Mouse (Mus musculus): ENCODE data around the gene Camk2d.

Gene Camk2d

DNA sequence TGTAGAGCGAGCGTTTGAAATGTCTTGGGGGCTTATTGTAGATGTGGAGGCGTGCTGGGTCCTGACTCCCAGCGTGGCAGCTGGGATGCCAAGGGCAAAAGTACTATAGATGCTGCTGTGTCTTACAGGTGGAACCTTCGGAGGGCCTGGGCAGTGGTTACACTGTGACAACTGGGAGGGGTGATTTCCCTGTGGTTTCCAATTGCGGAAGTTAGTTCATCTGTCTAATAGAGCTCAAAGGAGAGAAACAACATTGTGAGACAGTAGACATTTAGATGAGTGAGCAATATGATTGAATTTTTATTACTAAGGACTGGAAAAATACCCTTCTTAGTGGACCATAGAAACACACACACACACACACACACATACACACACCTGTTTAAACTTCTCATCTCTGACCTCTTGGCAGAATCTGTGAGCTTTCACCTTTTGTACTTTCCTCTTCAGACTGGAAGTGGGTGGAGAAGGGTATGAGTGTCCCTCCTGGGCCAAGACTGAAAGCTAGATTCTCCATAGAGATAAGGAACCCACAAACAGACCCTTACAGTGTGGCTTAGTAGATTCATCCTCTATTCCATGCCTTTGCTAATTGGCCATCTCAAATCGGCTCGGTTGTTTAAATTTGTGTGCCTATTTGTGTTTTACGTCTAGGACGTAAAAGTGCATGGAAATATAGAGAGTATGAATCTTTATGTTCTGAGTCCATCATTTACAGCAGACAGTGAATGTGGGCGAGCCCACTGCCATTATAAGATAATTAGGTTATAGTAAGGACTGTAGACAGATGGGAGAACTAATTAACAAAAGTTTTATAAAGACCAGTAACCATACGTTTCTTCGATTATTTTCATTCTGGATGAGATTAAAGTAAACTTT lies 94.8 kb downstream of the Camk2d start:
- DNase-seq (ENCODE audit: low read depth, low spot score) = no peak

DNA sequence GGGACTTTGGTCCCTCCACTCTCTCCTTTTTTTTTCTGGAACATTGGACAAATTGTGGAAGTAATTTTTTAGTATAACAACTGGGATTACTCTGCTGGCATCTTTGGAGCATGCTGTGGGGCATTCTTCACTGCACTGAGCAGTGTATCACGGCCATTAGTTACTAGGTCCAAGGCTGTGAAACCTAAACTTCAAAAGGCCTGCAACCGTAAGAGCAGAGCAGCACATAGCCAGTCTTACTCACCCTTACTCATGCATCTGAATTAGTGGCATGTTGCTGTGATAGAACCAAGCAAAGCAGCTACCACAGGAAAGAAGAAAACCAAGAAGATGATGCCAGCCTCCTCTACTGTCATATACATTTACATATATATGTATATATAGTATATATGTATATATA lies 95.5 kb downstream of the Camk2d start:
- DNase-seq (ENCODE audit: low read depth, low spot score) = no peak

DNA sequence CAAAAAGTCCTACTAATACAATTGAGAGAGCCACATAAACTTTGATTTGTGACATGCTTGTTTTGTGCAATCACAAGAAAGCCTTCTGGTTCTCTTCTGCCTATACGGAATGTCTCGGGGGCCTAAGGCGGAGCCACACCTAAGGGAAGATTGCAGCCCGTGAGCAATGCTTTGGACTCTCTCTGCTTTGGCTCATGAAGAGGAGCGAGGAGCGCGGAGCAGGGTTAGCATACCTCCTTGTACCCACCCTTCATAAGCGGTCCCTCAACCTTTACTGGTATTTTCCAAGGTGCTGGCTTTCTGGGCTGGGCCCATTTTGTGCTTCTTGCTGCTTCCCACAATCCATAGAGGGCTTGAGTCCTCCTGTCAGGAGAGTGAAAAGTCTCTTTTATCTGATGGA lies 96.7 kb downstream of the Camk2d start:
- peak; percentile 4 for DNase-seq (ENCODE audit: low read depth, low spot score)

DNA sequence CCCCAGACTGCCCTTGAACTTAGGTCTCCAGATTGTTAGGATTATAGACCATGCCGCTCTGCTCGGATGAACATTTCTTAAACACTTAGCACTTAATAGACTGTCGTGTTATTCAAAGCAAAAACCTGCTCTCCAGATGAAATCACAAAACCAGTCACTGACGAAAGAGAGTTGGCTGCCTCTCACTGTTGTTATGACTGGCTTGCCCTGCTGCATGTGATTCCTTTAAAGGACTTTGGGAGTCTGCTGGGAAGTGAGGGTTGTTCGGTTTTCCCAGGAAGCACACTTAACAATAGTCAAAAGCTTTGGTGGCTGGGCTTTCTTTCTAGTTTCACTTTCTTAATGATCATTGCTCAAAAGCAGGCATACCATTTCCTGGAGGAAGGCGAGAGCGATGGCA lies 97.2 kb downstream of the Camk2d start:
- DNase-seq (ENCODE audit: low read depth, low spot score) = no peak

DNA sequence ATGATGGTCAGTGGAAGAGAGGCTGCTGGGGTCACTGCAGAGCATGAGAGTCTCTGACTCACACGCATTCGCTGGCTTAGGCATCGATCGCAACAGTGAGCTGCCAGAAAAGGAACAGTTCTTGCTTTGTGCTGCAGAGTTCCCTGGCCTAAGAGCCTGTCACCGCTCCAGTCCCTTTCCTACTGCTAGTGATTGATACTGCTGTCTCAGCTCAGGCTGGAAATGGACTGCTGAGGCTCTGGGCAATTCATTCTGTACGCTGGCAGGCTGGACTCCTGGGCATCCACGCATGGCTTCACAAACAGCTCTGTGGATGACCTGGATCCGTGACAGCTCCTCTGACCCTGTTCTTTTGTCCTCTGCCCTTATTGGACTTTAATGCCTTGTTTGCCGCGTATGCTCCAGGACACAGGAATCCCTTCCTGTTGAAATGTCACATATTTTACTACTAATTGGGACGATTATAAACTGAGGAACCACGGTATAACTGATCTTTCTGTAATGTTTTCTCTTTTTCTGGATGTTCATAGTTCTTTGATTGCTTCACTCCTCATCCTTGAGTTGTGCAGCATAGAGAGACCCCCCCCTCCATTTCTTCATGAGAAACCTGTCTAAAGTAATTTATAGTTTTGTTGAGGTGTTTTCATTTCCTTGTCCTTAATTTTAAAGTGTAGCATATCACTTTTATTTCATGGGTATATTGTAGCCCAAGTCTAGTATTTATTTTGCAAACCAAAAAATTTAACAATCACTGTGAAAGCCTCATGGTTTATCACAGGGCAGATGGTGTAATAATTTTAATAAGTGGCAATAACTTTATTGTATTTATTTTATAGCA lies 99.6 kb downstream of the Camk2d start:
- no peak for DNase-seq (ENCODE audit: low read depth, low spot score)

DNA sequence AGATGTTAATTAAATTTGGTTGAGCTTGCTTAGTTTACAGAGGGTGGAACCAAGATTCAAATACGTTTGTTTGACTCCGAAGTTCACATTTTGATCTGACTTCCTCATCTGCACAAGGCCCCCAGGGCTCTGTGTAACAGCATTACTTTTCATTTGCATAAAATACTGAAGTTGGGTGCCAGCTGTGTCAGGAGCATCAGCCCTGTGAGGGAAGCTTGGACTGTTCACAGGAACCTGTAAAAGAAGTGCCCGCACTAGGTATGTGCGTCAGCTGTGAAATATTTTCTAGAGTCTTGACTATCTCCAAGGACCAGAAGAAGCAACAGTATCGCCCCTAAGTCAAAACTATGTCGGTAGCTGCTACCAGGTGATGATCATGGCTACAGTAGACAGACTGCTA lies 100.5 kb downstream of the Camk2d start:
- no peak for DNase-seq (ENCODE audit: low read depth, low spot score)

DNA sequence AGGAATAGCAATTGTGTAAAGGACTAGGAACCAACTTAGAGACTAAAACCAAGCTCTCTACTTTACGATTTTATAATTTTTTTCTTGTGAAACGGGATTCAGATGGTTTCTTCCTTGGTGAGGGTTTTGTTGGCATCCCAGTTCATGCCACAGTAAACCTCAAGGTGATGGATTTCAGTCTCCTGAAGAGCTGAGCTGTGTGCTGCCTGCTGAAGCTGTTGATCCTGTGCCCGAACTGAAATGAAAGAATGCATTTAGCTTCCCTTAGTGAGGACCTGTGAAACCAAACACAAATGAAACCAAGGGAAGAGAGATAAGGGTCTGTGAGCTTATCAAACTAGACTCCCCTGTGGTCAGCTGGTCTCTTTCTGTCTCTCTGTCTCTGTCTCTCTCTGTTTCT lies 103.6 kb downstream of the Camk2d start:
- no peak for DNase-seq (ENCODE audit: low read depth, low spot score)

DNA sequence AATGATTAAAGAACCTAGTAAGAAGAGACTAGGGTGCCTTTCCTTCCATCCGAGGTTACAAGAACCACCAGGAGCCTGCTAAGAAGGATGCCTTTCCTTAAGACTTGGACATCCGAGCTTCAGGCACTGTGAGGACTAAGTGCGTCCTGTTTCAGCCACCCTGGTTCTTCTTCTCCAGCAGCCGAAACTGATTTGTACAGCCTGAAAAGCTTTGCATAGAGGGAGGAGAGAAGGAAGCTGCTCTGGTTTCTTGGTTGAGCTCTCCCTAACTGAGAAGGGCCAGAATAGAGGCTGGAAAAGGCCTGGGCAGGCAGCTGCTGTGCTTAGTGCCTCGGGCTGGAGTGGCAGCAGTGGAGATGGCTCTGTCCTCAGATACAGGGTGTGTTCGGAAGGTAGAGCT lies 105.0 kb downstream of the Camk2d start:
- no peak for DNase-seq (ENCODE audit: low read depth, low spot score)

DNA sequence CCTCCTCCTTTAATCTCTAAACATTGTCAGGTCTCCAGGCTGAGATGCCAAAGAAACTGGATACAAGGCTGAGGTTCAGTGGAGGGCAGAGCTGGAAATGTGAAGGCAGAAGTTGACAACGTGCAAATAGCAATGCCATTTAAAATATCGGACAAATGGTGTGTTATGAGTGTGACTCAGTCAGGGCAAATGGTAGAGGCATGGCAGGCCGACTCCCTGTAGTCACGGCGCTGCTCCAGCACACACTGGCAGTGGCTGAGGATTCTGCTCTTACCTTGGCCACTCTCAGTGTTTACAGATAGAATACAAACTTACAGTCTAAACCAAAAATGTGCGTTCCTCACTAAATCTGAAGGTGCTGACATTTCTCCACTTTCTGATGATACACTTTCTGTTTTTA lies 105.5 kb downstream of the Camk2d start:
- DNase-seq (ENCODE audit: low read depth, low spot score) = no peak

DNA sequence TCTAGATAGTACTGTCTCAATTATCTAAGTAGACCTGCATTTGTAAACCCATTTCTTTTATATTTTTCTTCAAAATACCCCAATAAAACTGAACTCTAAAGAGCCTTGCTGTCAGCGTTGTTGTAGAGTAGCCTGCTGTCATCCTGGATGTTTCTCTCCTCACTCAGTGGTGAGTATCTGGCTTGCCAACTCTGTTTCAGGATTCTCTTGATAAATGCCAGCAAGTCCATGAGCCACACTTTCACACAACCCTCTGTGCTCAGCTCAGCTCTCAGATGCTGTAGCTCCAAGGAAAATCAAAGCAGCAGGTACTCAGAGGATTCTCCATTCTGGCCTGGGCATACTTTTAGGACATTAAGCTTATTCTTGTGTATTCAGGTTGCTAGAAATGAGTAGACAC lies 109.4 kb downstream of the Camk2d start:
- DNase-seq (ENCODE audit: low read depth, low spot score) = no peak

DNA sequence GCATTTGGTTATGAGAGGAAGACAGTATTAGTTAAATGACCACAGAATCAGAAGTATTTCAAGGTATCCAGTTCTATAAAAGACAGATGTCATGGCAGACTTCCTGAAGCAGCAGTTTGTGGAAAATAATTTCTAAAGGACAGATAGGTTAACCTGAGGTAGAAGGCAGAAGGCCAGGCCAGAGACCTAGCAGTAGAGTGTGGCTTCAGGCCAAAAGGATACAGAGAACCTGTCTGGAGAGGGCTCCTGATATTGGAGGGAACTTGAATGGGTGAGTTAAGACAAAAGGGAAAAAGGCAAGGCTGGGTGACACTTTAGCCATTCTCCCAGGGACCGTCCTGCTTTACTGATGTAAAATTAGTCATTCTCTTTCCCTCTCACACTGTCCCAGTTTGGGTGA lies 118.2 kb downstream of the Camk2d start:
- no peak for DNase-seq (ENCODE audit: low read depth, low spot score)

DNA sequence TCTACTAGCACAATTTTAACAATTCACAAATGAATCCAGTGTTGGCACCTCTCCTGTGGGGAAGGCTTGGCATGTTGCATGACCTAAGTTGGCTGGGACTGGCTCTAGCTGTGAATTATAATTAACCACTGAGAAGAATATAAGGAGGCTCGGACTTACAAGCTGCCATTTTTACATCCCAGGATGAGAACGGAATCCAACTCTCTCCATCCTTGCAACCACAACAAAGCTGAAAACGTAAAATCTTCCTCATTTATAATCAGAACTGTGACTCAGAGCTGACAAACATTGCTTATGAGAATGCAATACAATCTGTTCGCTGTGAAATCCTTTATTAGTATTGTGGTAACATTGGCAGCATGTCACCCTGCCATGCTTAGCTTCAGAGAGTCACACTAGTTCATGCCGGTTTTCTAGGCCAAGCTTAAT lies 126.9 kb downstream of the Camk2d start:
- DNase-seq (ENCODE audit: low read depth, low spot score) = no peak

DNA sequence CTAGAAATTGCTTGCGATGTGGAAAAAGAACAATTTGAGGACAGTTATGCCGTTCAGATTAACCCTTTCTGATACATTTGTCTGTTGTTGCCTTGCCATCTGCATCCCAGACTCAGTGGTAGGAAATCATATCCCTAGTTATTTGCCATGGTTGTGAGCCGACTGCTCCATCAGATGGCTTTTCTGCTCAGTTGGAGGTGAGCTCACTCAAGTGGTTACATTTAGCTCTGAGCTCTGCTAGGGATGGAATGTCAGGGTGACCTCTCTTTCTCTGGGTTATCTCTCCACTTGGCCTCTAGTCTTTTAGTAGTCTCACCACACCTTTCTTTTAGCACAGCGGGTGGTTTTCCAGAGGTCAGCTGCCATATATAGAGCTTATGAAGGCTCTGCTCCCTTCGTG lies 127.4 kb downstream of the Camk2d start:
- DNase-seq (ENCODE audit: low read depth, low spot score) = peak; percentile 31

DNA sequence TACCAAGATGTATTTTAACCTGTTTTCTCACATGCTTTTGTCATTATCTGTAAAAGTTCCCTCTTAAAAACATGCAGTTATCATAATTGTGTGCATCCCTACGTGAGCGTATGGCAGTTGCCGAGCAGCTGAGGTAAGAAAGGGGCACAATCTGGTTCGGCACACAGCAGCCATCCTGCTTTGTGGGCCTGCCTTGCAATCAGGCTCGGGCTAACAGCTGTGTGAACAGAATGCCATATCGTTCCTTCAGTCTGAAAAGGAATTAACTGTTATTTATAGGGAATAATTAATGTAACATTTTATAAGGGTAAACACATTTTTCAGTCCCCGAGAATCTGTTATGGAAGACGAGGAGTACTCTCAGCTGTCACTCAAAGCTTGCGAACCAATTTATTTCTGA lies 129.5 kb downstream of the Camk2d start:
- DNase-seq (ENCODE audit: low read depth, low spot score) = no peak

DNA sequence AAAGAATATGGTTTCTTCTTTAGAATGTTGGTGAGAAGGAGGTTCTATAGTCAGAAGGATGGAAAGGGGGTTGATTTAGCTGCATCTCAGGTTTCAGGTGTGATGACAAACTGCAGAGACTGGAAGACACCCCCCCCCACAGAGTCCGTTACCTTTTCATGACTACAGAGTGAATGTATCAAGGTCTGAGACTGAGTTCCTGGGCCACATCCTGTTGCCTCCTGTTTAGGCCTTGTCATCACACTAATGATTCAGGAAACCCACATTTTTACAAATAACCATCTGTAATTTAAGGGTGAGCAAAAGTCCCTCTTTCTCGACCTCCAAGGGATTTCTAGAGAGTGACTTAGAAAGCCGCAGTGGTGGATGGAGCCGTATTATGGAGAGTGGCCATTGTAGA lies 131.3 kb downstream of the Camk2d start:
- no peak for DNase-seq (ENCODE audit: low read depth, low spot score)

DNA sequence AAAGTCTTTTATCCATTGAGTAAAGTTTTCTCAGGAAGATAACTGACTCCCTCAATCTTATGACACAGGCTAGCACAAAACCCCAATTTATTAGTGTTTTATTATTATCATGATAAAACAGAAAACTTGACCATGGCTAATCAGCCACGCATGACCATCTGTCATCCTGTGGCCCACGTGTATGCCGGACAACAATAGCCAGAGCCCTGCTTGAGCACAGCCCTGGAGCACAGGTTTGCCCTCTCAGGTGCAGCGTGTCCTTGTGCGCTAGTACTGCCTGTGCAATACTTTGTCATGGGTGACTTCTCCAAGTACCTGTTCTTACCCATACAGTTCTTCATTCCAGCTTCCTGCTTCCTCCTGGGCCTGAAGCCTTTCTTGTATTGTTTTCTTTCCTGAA lies 134.3 kb downstream of the Camk2d start:
- no peak for DNase-seq (ENCODE audit: low read depth, low spot score)

DNA sequence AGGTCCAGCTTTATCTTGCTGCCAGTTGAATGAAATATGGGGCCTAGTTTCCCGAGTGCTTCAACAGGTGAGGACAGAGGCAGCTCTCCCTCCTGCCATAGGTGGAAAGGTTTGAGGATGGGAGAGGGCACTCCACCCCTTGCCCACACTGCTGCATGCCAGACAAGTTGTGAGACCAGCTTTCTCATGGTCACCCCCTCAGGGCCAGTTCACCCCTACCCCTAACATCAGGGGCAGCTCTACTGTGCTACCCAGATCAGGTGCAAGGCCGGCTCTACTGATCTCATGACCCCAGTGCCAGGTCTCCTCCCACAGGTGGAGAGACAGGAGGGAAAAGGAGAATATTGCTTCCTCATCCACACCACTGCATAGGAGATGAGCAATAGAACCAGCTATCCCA lies 136.2 kb downstream of the Camk2d start:
- DNase-seq (ENCODE audit: low read depth, low spot score) = no peak

DNA sequence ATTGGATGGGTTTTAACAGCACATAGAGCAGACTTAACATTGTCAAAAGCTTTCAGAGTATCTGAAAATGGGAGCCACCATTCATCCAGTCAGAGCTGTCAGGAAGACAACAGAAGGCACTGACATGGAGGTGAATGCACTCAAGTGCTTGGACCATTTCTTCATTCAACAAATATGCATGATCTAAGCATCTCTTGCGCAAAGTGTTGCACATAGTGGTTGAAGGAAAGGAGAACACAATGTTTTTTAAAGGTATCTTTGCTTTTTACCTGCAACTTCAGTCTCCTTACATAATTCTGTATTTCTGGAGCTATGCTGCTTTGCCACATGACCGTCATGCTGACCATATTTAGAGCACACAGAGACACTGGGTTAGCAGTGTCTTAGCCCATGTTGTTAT lies 138.4 kb downstream of the Camk2d start:
- DNase-seq (ENCODE audit: low read depth, low spot score) = no peak

DNA sequence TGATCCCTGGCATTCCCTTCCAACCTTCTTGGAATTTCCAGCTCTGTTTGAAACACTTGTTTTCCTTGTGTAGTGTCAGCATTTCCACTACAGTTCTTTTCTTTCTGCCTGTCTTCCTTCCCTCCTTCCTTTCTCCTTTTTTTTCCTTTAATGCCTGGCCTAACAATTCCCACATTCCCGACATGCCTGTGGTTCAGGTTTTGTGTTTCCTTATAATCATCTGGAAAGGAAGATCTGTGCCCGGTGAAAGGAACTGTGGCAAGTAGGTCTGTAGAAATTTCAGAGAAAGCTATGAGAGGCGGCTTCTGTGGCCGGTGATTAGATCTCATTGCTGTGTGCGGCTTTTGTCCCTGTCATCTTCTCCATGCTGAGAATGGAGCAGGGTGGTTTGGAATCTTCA lies 139.1 kb downstream of the Camk2d start:
- DNase-seq (ENCODE audit: low read depth, low spot score) = no peak

DNA sequence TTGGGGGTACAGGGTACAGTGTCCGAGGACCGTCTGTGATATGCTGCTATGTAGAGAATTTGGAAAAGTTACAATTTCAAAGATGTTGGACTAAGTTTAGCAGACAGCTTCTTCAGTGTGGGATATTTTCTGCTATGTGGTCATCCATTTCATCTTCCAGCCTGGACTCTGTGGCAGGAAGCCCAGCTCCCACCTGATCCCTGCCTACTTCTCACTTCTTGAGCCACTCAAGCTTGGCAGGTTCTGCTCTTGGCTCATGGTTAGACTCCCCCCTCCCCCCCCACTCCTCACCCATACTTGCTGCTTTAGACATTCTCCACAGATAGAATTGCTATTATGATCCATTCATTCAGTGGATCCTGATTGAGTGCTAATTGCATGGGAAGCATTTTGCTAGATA lies 141.0 kb downstream of the Camk2d start:
- DNase-seq (ENCODE audit: low read depth, low spot score) = no peak

DNA sequence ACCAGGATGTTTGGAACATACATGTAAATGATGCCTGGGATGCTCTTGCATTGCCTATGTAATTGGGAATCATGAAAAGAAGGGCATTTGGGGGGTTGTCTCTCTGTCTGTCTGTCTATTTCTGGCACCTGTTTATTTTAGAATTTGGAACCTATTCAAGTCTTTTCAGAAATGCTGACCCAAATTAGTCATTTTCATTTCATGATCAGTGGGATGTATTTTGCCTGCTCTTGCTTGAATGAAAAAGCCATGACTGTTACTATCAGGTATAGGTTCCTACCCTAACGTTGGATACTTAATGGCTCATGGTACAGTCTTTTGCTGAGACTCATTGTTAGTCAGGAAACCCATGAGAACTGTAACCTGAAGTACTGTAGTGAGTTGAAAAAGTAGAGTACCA lies 144.0 kb downstream of the Camk2d start:
- DNase-seq (ENCODE audit: low read depth, low spot score) = no peak

DNA sequence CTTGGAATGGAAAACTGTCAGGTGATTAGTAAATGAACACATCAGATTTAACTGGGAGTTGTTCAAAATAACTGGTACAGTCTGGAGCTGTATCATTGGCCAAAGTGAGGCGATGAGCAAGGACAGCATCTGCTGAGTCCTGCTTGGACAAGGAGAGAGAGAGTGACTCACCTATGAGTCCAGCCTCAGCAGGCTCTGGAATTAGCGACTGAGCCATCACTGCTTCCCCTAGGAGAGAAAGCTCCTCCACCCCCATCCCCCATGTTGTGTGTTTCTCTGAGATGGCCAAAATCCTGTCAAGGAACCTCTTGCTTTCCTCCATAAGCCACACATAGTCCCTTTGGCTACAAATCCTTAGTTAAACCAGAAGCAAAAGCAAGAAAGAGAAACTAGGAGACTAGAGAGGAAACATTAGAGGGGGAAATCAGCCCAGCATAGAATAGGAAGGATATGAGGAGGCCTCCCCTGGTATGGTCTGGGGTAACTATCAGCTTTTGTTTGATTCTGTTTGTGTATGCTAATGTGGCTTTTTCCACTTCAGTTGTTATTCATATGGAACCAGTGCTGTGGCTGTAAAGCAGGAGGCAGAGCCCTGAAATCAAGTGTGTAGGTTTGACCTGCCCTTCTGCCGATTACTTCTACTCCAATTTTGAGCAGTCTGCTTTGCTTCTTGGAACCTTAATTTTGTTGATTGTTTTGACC lies 148.5 kb downstream of the Camk2d start:
- peak; percentile 16 for DNase-seq (ENCODE audit: low read depth, low spot score)

Measured in R1 (cell line).